Mouse (Mus musculus) thymus, adult 18-20 months (tissue): ENCODE data around the gene Snx8.

ENCODE experiments used
- DNase-seq, 2 experiments: peaks; one replicate each; pipeline ENCODE4 v3.0.0; 2022; ENCODE audit warnings: mixed read lengths in 2 of 2

The Snx8 gene

GRCm38 (mm10) chr5:140388588-140389576 is at the start of gene Snx8:
Snx8 (minus strand) TSS chr5:140389262.
- DNase-seq: peak; percentile 70 to 74

DNA sequence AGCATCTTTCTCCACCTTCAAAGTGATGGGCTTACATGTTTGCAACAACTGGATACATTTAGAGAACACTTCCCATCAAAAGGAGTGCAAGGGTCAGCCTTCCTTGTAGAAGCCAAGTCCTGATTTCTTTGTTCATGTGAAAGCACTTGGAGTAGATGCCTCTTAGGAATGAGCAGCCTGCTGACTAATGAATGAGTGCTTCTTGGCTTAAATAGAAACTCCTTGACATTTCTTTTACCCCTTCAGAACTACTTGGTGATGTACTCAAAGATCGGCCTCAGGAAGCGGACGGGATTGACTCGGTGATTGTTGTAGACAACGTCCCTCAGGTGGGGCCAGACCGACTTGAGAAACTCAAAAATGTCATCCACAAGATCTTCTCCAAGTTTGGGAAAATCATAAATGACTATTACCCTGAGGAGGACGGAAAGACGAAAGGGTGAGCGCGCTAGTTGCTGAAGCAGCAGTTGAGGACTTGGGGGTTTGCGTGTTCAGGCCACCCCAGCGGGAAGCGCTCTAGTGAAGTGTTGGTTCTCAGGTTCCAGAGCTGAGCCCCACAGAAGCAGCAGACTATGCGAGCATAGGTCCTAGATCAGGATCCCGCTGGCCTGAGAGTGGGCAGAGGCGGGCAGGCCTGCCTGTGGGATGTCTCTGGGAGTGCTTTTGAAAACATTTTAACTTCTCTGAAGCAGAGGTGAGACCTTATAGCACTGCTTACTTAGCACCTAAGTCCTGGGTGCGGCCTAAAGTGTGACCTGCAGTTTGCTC is 36.1 kb upstream of the Snx8 start:
- DNase-seq: no peak

GRCm38 (mm10) chr5:140420616-140421015 is 31.6 kb upstream of the Snx8 start:
- DNase-seq: no peak

DNA sequence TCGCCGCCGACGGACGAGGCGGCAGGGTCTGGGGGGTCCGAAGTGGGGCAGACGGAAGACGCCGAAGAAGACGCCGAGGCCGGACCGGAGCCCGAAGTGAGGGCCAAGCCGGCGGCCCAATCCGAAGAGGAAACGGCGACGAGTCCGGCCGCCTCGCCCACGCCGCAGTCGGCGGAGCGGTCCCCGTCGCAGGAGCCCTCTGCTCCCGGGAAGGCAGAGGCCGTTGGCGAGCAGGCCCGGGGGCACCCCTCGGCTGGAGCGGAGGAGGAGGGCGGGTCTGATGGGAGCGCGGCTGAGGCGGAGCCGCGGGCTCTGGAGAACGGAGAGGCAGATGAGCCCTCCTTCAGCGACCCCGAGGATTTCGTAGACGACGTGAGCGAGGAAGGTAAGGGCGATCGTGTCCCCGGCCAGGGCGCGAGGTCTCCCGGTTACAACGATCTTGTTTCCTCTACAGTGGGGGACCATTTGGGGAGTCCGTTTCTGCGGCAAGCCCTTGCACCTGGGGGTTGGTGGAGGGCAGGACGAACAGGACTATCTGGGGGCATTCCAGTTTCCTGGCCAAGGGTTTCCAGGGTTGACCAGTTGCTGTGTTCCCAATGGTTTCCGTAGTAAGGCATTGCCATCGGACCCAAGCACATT is 30.5 kb upstream of the Snx8 start:
- DNase-seq: peak; percentile 34 to 40

GRCm38 (mm10) chr5:140418489-140419441 is 29.7 kb upstream of the Snx8 start, which contains the start of gene Eif3b:
Eif3b (plus strand) TSS chr5:140419328.
- peak; percentile 78 to 82 for DNase-seq

DNA sequence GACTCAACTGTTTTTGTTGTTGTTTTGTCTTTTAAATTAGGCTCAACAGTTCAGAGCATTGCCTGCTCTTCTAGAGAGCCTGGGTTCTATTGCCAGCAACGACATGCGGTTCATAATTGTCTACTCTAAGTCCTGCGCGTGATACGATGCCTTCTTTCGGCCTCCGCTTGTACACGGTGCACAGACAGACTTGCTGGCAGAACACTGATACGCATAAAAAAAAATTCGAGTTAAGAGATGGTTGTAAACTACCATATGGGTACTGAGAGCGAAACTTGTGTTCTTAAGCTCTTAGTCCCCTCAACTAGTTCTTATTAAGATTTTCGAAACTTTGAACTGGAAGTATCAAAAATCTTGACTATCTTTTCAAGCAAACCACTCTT is 29.0 kb upstream of the Snx8 start:
- no peak for DNase-seq

- DNase-seq: no peak
These were observed 25.6 kb upstream of the Snx8 start for GRCm38 (mm10) chr5:140414647-140415046.

DNA sequence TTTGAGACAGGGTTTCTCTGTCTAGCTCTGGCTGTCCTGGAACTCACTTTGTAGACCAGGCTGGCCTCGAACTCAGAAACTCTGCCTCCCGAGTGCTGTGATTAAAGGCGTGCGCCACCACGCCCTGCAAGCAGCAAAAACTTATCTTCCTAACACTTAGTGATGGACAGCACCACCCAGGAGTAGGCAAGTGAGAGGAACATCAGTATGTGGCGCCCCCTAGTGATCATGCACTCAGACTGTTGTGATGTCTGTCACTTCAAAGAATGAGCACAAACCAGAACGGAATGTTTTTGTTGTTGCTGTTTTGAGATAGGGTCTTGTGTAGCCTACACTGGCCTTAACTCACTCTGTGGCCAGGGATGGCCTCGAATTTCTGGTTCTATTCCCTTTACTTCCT is 22.3 kb upstream of the Snx8 start:
- peak; percentile 9 to 29 for DNase-seq

- no peak for DNase-seq
These were observed 19.7 kb upstream of the Snx8 start for GRCm38 (mm10) chr5:140408801-140409200.

DNA sequence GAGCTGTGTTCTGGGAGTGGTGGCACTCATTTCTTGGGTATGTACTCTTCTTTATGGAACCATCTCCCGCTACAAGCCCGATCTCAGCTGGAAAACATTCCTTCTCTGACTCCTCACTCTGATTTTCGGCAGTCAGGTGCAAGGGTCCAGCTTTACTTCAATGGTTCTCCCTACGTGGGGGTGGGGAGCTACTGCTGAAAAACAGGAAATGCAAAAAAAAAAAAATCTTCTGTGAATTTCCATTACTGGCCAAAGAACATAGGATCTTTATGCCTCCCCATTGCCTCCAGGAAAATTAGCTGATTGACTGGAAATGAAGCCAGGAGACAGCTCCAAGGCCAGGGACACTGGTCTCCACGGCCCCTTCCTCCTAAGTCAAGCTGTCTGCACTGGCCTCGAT is 17.6 kb upstream of the Snx8 start:
- no peak for DNase-seq

GRCm38 (mm10) chr5:140405126-140405525 is 16.1 kb upstream of the Snx8 start:
- DNase-seq: no peak

DNA sequence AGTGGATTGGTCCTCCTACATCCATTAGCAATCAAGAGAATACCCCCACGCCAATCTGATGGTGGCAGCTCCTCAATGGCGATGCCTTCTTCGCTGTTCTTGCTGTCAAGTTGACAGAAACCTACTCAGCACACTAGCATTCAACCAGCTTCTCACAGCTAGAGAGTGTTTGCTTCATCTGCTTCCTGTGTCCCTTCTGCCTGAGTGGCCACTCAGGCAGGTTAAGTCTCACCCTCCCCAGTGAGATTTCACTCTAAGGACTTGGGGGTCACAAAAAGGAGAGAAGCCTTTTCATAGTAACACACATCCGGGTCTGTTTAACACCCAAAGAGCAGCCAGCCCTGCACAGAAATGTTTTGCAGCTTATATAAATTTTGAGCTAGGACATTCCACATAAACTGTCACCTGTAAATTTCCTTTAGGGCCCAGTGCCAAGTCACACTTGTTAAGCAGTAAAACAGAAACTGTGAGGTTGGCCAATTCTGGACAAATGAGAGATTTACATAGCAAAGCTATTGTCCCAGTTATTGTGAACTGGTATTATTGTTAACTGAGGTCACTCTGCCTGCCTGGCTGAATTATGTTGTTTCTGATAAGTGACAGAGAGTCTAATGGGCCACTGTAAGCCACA is 13.7 kb upstream of the Snx8 start:
- DNase-seq: no peak

GRCm38 (mm10) chr5:140396166-140396940 is 7.3 kb upstream of the Snx8 start:
- DNase-seq: no peak

- no peak for DNase-seq
These were observed 3.6 kb upstream of the Snx8 start for GRCm38 (mm10) chr5:140392701-140393100.

- DNase-seq: no peak
These were observed 2.9 kb upstream of the Snx8 start for GRCm38 (mm10) chr5:140391981-140392380.

DNA sequence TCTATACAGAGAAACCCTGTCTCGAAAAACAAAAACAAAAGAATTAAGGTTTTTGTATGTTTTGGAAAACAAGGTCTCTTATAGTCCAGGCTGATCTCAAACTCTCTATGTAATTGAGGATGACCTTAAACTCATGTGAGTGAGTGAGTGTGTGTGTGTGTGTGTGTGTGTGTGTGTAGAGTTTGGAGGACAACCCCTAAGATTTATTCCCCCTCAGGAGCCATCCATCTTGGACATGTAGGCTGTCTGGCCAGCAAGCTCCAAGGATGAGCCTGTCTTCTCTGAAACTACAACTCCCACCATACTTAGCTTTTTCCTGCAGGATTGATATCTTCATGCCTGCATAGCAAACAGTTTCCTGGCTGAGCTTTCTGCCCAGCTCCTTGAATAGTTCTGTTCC is 2.4 kb upstream of the Snx8 start:
- DNase-seq: no peak

DNA sequence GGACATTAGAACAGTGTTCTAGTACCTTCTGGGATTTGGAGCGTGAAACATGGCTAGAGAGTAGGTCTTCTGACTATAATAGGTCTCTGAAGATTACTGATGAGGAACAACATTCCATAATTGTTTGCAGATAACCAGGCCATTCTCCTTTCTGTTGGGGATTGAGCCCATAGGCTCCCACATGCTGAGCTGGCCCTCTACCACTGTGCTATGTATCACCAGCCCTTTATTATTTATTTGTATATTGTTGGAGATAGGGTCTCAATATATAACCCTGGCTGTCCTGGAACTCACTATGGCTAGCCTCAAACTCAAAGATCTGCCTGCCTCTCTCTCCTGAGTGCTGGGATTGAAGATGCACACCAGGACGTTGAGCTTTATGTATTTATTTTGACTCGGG is 585 bp upstream of the Snx8 start:
- DNase-seq: no peak

DNA sequence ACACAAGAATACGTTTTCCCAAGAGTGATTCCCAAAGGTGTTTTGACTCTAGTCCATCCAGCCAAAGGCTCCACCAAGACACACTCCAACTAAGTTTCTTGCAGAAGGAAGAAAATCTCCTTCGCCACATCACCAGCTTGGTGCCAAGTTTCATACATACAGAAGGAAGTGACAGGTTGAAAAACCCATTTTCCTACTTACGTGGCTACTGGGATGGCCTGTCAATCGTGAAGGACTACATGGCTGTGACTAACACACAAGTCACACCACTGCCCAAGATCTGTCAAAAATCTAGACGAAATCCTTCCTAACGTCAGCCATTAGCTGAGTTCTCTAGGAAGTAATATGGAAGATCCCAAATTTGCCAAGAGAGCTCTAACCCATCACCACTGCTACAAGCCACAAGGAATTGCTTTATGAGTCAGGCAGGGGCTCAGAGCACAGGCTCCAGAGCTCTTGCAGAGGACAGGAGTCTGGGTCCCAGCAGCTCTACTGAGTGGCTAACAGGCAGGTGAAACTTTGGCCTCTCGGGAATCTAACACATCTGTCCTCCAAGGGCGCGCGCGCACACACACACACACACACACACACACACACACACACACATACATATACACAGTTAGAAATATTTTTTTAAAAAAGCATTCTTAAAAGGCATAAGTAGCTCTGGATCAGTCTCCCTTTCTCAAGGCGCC is 1.1 kb downstream of the Snx8 start:
- no peak for DNase-seq

DNA sequence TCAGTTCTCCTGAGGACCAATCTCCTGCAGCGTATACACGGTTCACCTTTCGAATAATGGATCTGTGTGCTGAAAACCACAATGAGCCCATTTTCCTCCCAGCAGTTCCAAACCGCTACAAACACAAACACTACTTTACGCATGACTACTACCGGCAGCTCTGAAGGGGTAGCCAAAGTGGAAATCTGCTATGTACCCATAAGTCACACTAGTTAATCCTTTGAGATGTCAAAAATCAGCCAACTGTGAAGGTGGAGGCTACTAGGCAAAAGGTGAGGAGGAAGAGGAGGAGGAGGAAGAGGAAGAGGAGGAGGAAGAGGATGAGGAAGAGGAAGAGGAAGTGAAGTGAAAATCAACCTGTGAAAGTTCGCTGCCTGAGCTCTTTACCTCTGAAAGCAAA is 1.8 kb downstream of the Snx8 start:
- DNase-seq: no peak

DNA sequence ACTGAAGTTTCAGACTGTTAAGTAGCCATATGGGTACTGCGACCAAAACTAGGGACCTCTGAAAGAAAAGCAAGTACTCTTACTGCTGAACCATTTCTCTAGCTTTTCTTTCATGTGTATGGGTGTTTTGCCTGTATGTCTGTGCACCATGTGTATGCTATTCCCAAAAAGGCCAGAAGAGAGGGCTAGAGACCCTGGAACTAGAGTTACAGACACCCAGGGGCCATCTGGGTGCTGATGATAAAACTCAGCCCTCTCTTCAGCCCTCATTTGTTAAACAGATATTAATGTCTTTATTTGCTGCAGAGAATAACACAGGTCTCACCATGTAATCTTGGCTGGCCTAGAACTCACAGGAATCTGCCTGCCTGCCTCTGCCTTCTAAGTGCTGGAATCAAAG is 4.6 kb downstream of the Snx8 start:
- DNase-seq: no peak
